Mouse (Mus musculus) right cerebral cortex, postnatal 14 days (tissue): ENCODE measurements around the gene Flywch1.

Source experiments
- DNase-seq: peaks from one replicate; pipeline ENCODE4 v3.0.0; 2022

Gene Flywch1

GRCm38 (mm10) chr17:23742210-23742793, 29.1 kb downstream of the Flywch1 start:
- no peak for DNase-seq

GRCm38 (mm10) chr17:23741359-23742209, 29.8 kb downstream of the Flywch1 start:
- no peak for DNase-seq

- DNase-seq, result no peak
Observed at GRCm38 (mm10) chr17:23740598-23741021, 30.8 kb downstream of the Flywch1 start, which contains the start of gene Paqr4. Gene Paqr4, minus strand, starts transcription at chr17:23740867.

GRCm38 (mm10) chr17:23740136-23740584, 31.2 kb downstream of the Flywch1 start:
- peak; percentile 89 for DNase-seq

- peak; percentile 42 for DNase-seq
Observed at GRCm38 (mm10) chr17:23739202-23740135, 31.9 kb downstream of the Flywch1 start.

- DNase-seq, result no peak
Observed at GRCm38 (mm10) chr17:23738836-23739201, 32.6 kb downstream of the Flywch1 start.

- DNase-seq, result no peak
Observed at GRCm38 (mm10) chr17:23737493-23738445, 33.6 kb downstream of the Flywch1 start.

- no peak for DNase-seq
Observed at GRCm38 (mm10) chr17:23734341-23734740, 37.1 kb downstream of the Flywch1 start.

GRCm38 (mm10) chr17:23730441-23730840, 41.0 kb downstream of the Flywch1 start:
- no peak for DNase-seq

GRCm38 (mm10) chr17:23726758-23727142, 44.7 kb downstream of the Flywch1 start:
- DNase-seq, result peak; percentile 62

- DNase-seq, result peak; percentile 94
Observed at GRCm38 (mm10) chr17:23725999-23726757, 45.2 kb downstream of the Flywch1 start, which contains the start of gene Pkmyt1. Gene Pkmyt1, plus strand, starts transcription at chr17:23726336.

GRCm38 (mm10) chr17:23725477-23725876, 45.9 kb downstream of the Flywch1 start:
- DNase-seq, result no peak

GRCm38 (mm10) chr17:23722376-23723125, 48.9 kb downstream of the Flywch1 start, which contains the start of gene 1520401A03Rik:
Gene 1520401A03Rik, minus strand, starts transcription at chr17:23722783.
- DNase-seq, result no peak

- no peak for DNase-seq
Observed at GRCm38 (mm10) chr17:23721886-23722285, 49.5 kb downstream of the Flywch1 start.

GRCm38 (mm10) chr17:23719455-23719854, 51.9 kb downstream of the Flywch1 start:
- no peak for DNase-seq

- no peak for DNase-seq
Observed at GRCm38 (mm10) chr17:23717003-23717402, 54.4 kb downstream of the Flywch1 start.

GRCm38 (mm10) chr17:23706212-23706611, 65.2 kb downstream of the Flywch1 start:
- peak; percentile 81 for DNase-seq

- DNase-seq, result no peak
Observed at GRCm38 (mm10) chr17:23705525-23706104, 65.8 kb downstream of the Flywch1 start.

- peak; percentile 57 for DNase-seq
Observed at GRCm38 (mm10) chr17:23704741-23705140, 66.7 kb downstream of the Flywch1 start.

- no peak for DNase-seq
Observed at GRCm38 (mm10) chr17:23703301-23703700, 68.1 kb downstream of the Flywch1 start.
